Mouse (Mus musculus): ENCODE data around the gene 1700003F12Rik. TPM values are rescaled to one million over a fixed set of nuclear protein-coding genes. Genes with fewer than 3 reads are reported as not detected.

Gene 1700003F12Rik
- 0.67 and 0.71 TPM in 2 replicates for polyA plus RNA-seq (2015; fragmentation: Nextera tagmentation; extraction: Ambion mirVana)

GRCm38 (mm10) chr2:154546711-154547110 is at the start of gene 1700003F12Rik:
Gene 1700003F12Rik, plus strand, starts transcription at chr2:154547085.
- no peaks in the 10 kb centered on the region for H3K9me3 ChIP-seq
- H3K27ac ChIP-seq: no peak within 1 kb of the TSS
- H3K36me3 ChIP-seq: no peaks in the 10 kb centered on the region
- peaks cover 13% of the 10 kb centered on the region; the same call in 1 of the 2 replicates for H3K27me3 ChIP-seq
- no peak for ATAC-seq (ENCODE audit: insufficient number of reproducible peaks, low FRiP score, low TSS enrichment, low read depth)
- no peak within 1 kb of the TSS for H3K4me2 ChIP-seq
- 93% methylated on average over 10 of the region's 10 CpGs for WGBS
- H3K9ac ChIP-seq: no peak within 1 kb of the TSS
- H3K4me1 ChIP-seq: peaks cover 23% of the 10 kb centered on the region
- no peak within 1 kb of the TSS for H3K4me3 ChIP-seq

GRCm38 (mm10) chr2:154498571-154498970 is 48.3 kb upstream of the 1700003F12Rik start:
- ATAC-seq (ENCODE audit: insufficient number of reproducible peaks, low FRiP score, low TSS enrichment, low read depth): no peak
- WGBS: 57% methylated on average over 5 of the region's 5 CpGs
- no peak overlapping the region for H3K4me3 ChIP-seq
- H3K4me2 ChIP-seq: no peak overlapping the region
- 0 out of 2 replicates have a peak, but pooled peaks cover 7% of the 10 kb centered on the region for H3K4me1 ChIP-seq
- no peak overlapping the region for H3K9ac ChIP-seq
- no peaks in the 10 kb centered on the region for H3K27me3 ChIP-seq
- no peak overlapping the region for H3K27ac ChIP-seq
- no peaks in the 10 kb centered on the region for H3K9me3 ChIP-seq
- peaks cover 4% of the 10 kb centered on the region; the same call in 1 of the 2 replicates for H3K36me3 ChIP-seq

DNA sequence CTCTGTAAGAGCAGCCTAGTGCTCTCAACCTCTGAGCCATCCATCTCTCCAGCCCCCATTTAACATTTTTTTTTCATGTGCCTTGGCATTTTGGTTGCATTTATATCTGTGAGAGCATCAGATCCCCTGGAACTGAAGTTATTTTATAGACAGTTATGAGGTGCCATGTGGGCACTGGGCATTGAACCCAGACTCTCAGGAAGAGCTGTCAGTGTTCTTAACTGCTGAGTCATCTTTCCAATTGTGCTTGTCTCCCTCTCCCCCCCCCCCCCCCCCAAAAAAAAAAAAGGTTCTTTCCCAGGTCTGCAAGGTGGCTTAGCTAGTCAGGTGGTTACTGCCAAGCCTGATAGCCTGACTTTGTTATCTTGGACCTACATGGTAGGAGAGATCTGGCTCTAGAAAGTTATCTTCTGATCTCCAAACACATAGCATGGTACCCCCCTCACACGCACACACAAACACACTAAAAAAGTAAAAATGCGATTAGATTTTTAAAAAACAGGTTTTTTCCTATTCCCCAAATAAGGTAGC is 47.1 kb upstream of the 1700003F12Rik start:
- Histone ChIP-seq H3K4me2 (no peak overlapping the region), H3K27me3 (no peaks in the 10 kb centered on the region), H3K27ac (no peak overlapping the region), H3K36me3 (peaks cover 6% of the 10 kb centered on the region; the same call in 1 of the 2 replicates), H3K4me1 (0 out of 2 replicates have a peak, but pooled peaks cover 7% of the 10 kb centered on the region), H3K4me3 (no peak overlapping the region), H3K9me3 (no peaks in the 10 kb centered on the region), H3K9ac (no peak overlapping the region)
- WGBS: 89% methylated on average over 2 of the region's 2 CpGs
- ATAC-seq (ENCODE audit: insufficient number of reproducible peaks, low FRiP score, low TSS enrichment, low read depth): no peak

DNA sequence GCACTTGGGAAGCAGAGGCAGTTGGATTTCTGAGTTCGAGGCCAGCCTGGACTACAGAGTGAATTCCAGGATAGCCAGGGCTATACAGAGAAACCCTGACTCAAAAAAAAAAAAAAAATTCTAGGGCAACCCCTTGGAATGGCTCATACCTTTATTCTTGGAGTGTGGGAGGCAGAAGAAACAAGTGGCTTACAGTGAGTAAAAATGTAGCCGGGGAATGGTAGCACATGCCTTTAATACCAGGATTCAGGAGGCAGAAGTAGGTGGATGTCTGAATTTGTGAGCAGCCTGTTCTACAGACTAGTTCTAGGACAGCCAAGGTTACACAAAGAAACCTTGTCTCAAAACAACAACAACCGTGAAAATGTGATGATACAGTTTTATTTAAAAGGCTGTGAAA is 46.1 kb upstream of the 1700003F12Rik start:
- no peaks in the 10 kb centered on the region for H3K27me3 ChIP-seq
- H3K4me1 ChIP-seq: 0 out of 2 replicates have a peak, but pooled peaks cover 7% of the 10 kb centered on the region
- no peaks in the 10 kb centered on the region for H3K9me3 ChIP-seq
- H3K4me3 ChIP-seq: no peak overlapping the region
- H3K9ac ChIP-seq: no peak overlapping the region
- ATAC-seq (ENCODE audit: insufficient number of reproducible peaks, low FRiP score, low TSS enrichment, low read depth): no peak
- 93% methylated on average over 3 of the region's 3 CpGs for WGBS
- H3K36me3 ChIP-seq: peaks cover 7% of the 10 kb centered on the region; the same call in 1 of the 2 replicates
- no peak overlapping the region for H3K27ac ChIP-seq
- H3K4me2 ChIP-seq: no peak overlapping the region

DNA sequence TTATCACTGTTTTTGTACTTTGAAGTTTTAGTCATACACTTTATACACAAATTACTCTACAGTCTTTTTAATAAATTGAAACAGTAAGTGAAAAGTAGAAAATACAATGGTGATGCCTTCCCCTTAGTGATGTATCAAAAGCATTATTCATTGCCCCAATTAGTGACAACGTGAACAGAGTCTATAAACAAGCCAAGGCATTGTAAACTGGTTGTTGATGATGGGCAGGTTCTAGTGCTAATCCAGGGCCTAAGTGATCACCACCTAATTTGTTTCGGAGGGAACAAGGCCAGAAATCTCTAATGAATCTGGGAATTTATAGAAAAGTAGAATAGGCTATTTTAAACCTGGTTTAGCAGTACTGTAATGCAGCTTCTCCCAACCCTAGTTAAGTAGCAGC is 39.8 kb upstream of the 1700003F12Rik start:
- H3K4me2 ChIP-seq: no peak overlapping the region
- H3K27me3 ChIP-seq: no peaks in the 10 kb centered on the region
- no peak overlapping the region for H3K27ac ChIP-seq
- no peak overlapping the region for H3K9ac ChIP-seq
- no peaks in the 10 kb centered on the region for H3K9me3 ChIP-seq
- peaks cover 31% of the 10 kb centered on the region for H3K36me3 ChIP-seq
- no peaks in the 10 kb centered on the region for H3K4me1 ChIP-seq
- ATAC-seq (ENCODE audit: insufficient number of reproducible peaks, low FRiP score, low TSS enrichment, low read depth): no peak
- WGBS: 40% methylated on average over 2 of the region's 2 CpGs
- no peak overlapping the region for H3K4me3 ChIP-seq

- peaks cover 32% of the 10 kb centered on the region for H3K36me3 ChIP-seq
- WGBS: 69% methylated on average over 9 of the region's 9 CpGs
- ATAC-seq (ENCODE audit: insufficient number of reproducible peaks, low FRiP score, low TSS enrichment, low read depth): no peak
Measured at GRCm38 (mm10) chr2:154507566-154508283, 39.2 kb upstream of the 1700003F12Rik start.

DNA sequence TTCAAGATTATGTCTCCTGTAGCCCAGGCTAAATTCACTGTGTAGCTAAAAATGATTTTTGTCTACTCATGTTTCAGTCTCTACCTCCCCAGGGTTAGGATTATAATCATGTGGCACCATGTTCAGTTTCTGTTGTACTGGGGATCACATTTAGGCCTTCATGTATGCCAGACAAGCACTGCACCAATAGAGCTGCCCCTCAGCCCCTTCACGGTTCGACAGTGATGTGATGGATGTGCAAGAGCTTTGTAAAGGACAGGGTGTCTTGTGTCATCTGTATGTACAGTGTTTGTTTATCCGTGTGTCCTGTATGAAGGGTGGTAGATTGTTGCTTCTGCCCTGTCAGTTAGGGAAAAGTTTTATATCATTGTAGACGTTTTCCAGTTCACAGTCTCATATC is 38.4 kb upstream of the 1700003F12Rik start:
- Histone ChIP-seq H3K36me3 (peaks cover 38% of the 10 kb centered on the region), H3K27ac (no peak overlapping the region), H3K27me3 (no peaks in the 10 kb centered on the region), H3K4me1 (no peaks in the 10 kb centered on the region), H3K4me3 (no peak overlapping the region), H3K9ac (no peak overlapping the region), H3K4me2 (no peak overlapping the region), H3K9me3 (no peaks in the 10 kb centered on the region)
- WGBS: 85% methylated on average over 4 of the region's 4 CpGs
- no peak for ATAC-seq (ENCODE audit: insufficient number of reproducible peaks, low FRiP score, low TSS enrichment, low read depth)

More at GRCm38 (mm10) chr2:154507566-154508283, 39.2 kb upstream of the 1700003F12Rik start:
- no peaks in the 10 kb centered on the region for H3K9me3 ChIP-seq
- no peak overlapping the region for H3K4me3 ChIP-seq
- H3K9ac ChIP-seq: no peak overlapping the region
- no peaks in the 10 kb centered on the region for H3K4me1 ChIP-seq
- H3K27ac ChIP-seq: no peak overlapping the region
- H3K27me3 ChIP-seq: no peaks in the 10 kb centered on the region
- no peak overlapping the region for H3K4me2 ChIP-seq

DNA sequence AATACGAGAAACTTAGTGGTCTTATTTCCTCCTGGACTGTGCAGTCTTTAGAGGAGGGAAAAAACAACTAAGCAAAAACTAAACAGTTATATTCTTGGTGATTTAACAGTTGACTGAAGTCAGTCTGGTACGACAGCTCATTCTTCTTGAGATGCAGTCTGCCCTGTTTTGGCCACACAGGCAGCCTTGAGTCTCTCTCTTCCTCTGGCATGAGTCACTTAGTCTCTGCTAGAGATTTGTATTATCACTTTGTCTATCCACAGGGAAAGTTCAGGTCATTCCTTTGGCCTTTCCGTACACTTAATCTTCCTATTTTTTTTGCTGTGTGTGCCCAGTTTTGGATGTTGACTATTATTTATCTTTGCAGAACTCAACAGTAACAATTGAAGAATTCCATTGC is 36.7 kb upstream of the 1700003F12Rik start:
- H3K4me3 ChIP-seq: no peak overlapping the region
- no peaks in the 10 kb centered on the region for H3K27me3 ChIP-seq
- 90% methylated on average over 3 of the region's 3 CpGs for WGBS
- no peaks in the 10 kb centered on the region for H3K4me1 ChIP-seq
- no peaks in the 10 kb centered on the region for H3K9me3 ChIP-seq
- no peak for ATAC-seq (ENCODE audit: insufficient number of reproducible peaks, low FRiP score, low TSS enrichment, low read depth)
- H3K27ac ChIP-seq: no peak overlapping the region
- no peak overlapping the region for H3K4me2 ChIP-seq
- peaks cover 34% of the 10 kb centered on the region for H3K36me3 ChIP-seq
- H3K9ac ChIP-seq: no peak overlapping the region

GRCm38 (mm10) chr2:154516944-154517343 is 29.9 kb upstream of the 1700003F12Rik start:
- no peak for ATAC-seq (ENCODE audit: insufficient number of reproducible peaks, low FRiP score, low TSS enrichment, low read depth)
- no peak overlapping the region for H3K4me2 ChIP-seq
- H3K4me3 ChIP-seq: no peak overlapping the region
- H3K27ac ChIP-seq: no peak overlapping the region
- H3K36me3 ChIP-seq: peaks cover 47% of the 10 kb centered on the region
- H3K4me1 ChIP-seq: no peaks in the 10 kb centered on the region
- no peaks in the 10 kb centered on the region for H3K9me3 ChIP-seq
- 86% methylated on average over 3 of the region's 3 CpGs for WGBS
- H3K9ac ChIP-seq: no peak overlapping the region
- no peaks in the 10 kb centered on the region for H3K27me3 ChIP-seq

DNA sequence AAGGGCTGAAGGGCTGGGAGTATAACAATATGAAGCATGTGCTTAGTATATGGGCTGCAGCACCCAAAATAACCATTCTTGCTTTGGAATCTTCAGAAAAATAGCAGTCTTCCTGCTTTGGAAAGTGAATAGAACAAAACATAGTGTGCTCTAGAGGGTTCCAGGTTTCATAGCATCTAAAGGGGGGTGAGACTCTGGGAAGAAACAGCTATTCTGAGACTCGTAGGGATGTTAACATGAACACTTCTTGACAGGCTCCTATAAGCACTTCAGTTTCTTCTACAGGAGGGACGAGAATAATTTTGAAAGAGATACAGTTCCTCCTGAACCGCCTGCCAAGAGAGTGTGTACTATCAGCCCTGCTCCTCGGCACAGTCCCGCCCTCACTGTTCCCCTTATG is 29.5 kb upstream of the 1700003F12Rik start:
- Histone ChIP-seq H3K9ac (no peak overlapping the region), H3K4me3 (no peak overlapping the region), H3K4me2 (no peak overlapping the region), H3K27me3 (no peaks in the 10 kb centered on the region), H3K4me1 (no peaks in the 10 kb centered on the region), H3K9me3 (no peaks in the 10 kb centered on the region), H3K27ac (no peak overlapping the region), H3K36me3 (peaks cover 48% of the 10 kb centered on the region)
- no peak for ATAC-seq (ENCODE audit: insufficient number of reproducible peaks, low FRiP score, low TSS enrichment, low read depth)
- 91% methylated on average over 5 of the region's 5 CpGs for WGBS

- Histone ChIP-seq H3K4me3 (no peak overlapping the region), H3K4me2 (no peak overlapping the region), H3K9ac (no peak overlapping the region), H3K27ac (no peak overlapping the region), H3K9me3 (no peaks in the 10 kb centered on the region), H3K27me3 (no peaks in the 10 kb centered on the region), H3K4me1 (no peaks in the 10 kb centered on the region), H3K36me3 (peaks cover 61% of the 10 kb centered on the region)
- no peak for ATAC-seq (ENCODE audit: insufficient number of reproducible peaks, low FRiP score, low TSS enrichment, low read depth)
Measured at GRCm38 (mm10) chr2:154521449-154521848, 25.4 kb upstream of the 1700003F12Rik start.

- Histone ChIP-seq H3K4me1 (no peaks in the 10 kb centered on the region), H3K4me2 (no peak overlapping the region), H3K9me3 (no peaks in the 10 kb centered on the region), H3K36me3 (peaks cover 57% of the 10 kb centered on the region), H3K9ac (no peak overlapping the region), H3K27me3 (no peaks in the 10 kb centered on the region), H3K27ac (no peak overlapping the region), H3K4me3 (no peak overlapping the region)
- no peak for ATAC-seq (ENCODE audit: insufficient number of reproducible peaks, low FRiP score, low TSS enrichment, low read depth)
- WGBS: 91% methylated on average over 5 of the region's 5 CpGs
Measured at GRCm38 (mm10) chr2:154522334-154522733, 24.6 kb upstream of the 1700003F12Rik start.

Data from limb, embryonic 15.5 days (tissue).